8 mouse cellular contexts compared by ENCODE assay signal in genomic region chr1:181143950-181144836, GRCm38 (mm10). TPM values are rescaled to one million over a fixed set of nuclear protein-coding genes. Genes with fewer than 3 reads are reported as not detected.
DNase-seq lines count a peak whose midpoint lies in the region; ATAC-seq lines count a peak whose summit lies in the region.

Nvl (minus strand) TSS chr1:181144204.
Cnih4 (plus strand) TSS chr1:181144693.

- peak within 1 kb of the TSS; percentile 88 for H3K27ac ChIP-seq in lung, embryonic 16.5 days (ENCODE audit: low read length)

- H3K9ac ChIP-seq in lung, embryonic 16.5 days (ENCODE audit: low read length) = peak within 1 kb of the TSS; percentile 67

- peaks cover 10% of the 10 kb centered on the region for H3K4me1 ChIP-seq in lung, embryonic 16.5 days (replicated peaks; ENCODE audit: control insufficient read depth, insufficient read depth, low read length)

- under 1% methylated on average over 52 of the region's 52 CpGs for WGBS in lung, embryonic 16.5 days

- peak within 1 kb of the TSS; percentile 76 for H3K4me2 ChIP-seq in lung, embryonic 16.5 days (ENCODE audit: low read depth, low read length)

- peak within 1 kb of the TSS; percentile 76 for H3K4me3 ChIP-seq in lung, embryonic 16.5 days (ENCODE audit: low read length)

- H3K9me3 ChIP-seq in lung, embryonic 16.5 days (ENCODE audit: control insufficient read depth, low read length) = no peaks in the 10 kb centered on the region

- no peaks in the 10 kb centered on the region for H3K27me3 ChIP-seq in lung, embryonic 16.5 days (ENCODE audit: control insufficient read depth, insufficient read depth, low read depth, low read length)

- peak; percentile 91 to 93 for ATAC-seq in hematopoietic stem cell, adult 5-6 weeks (replicated peaks in 1 of 2; ENCODE audit: insufficient read depth in 1 of 2, low FRiP score in 2 of 2, low TSS enrichment in 1 of 2, low read depth in 1 of 2, poor library complexity in 2 of 2, severe bottlenecking in 2 of 2)
- ATAC-seq in lung, embryonic 16.5 days (ENCODE audit: low read depth) = peak; percentile 100

- H3K36me3 ChIP-seq in lung, embryonic 16.5 days (ENCODE audit: control insufficient read depth, insufficient read depth, low read length) = peaks cover 4% of the 10 kb centered on the region

- DNase-seq in MEL-GATA-1-ER (ENCODE audit: extremely low read depth, low read depth) = peak; percentile 98
- peak; percentile 92 for DNase-seq in cerebellum, adult 8-10 months
- peak; percentile 95 for DNase-seq in forelimb bud, embryonic 11.5 days (ENCODE audit: low read depth, low spot score)
- DNase-seq in layer of hippocampus, adult 9-10 months (ENCODE audit: low spot score) = peak; percentile 79
- peak; percentile 91 for DNase-seq in ovary, postnatal 10 days (ENCODE audit: low spot score)
- DNase-seq in thymus, postnatal 10 days (ENCODE audit: low spot score in 2 of 2) = peak; percentile 85 to 92

RNA-seq across cellular contexts. Expression of gene Nvl, which starts in this region (rescaled TPM):
- 27.7 and 34.4 TPM in 2 replicates for total RNA-seq in hematopoietic stem cell, adult 5-6 weeks (2017)
- 30.5 and 33.0 TPM in 2 replicates for polyA plus RNA-seq in lung, embryonic 16.5 days (2015; fragmentation: Nextera tagmentation; extraction: Ambion mirVana)

RNA-seq across cellular contexts. Expression of gene Cnih4, which starts in this region (rescaled TPM):
- total RNA-seq in hematopoietic stem cell, adult 5-6 weeks (2017) = 68.4 and 80.9 TPM in 2 replicates
- polyA plus RNA-seq in lung, embryonic 16.5 days (2015; fragmentation: Nextera tagmentation; extraction: Ambion mirVana) = 106 and 121 TPM in 2 replicates

Comparison
In these comparisons a context has a peak if more than half of its experiments do, and no peak if none do; other contexts are left out.
1. Peak in every context shown above with its lines: DNase-seq, ATAC-seq, H3K4me3 ChIP-seq and H3K27ac ChIP-seq.